Mouse (Mus musculus) G1E (cell line): ENCODE results near the gene Melk.

Source experiments
- CTCF ChIP-seq: IDR thresholded peaks from 2 replicates; pipeline ENCODE4 v1.5.1; 2012; ENCODE audit warnings: low read depth, low read length, inconsistent platforms, mixed read lengths
- GATA1 ChIP-seq: IDR thresholded peaks from 2 replicates; pipeline ENCODE4 v1.6.1; 2012; ENCODE audit warnings: borderline replicate concordance, low read length, inconsistent platforms, mixed read lengths
- POLR2AphosphoS5 ChIP-seq: IDR thresholded peaks from 2 replicates; pipeline ENCODE4 v1.6.1; 2012; ENCODE audit warnings: low read depth, low read length, inconsistent platforms; ENCODE audit not compliant: insufficient replicate concordance
- TAL1 ChIP-seq: conservative IDR thresholded peaks from 2 replicates; pipeline ENCODE4 v1.6.1; 2012; ENCODE audit warnings: low read depth, low read length, inconsistent platforms, mixed read lengths

GRCm38 (mm10) chr4:44281597-44282265, 18.9 kb upstream of the Melk start:
- TF ChIP-seq CTCF (no peak), TAL1 (no peak), POLR2AphosphoS5 (no peak), GATA1 (no peak)
